Mouse (Mus musculus) heart, adult 2 months (tissue): ENCODE results near the gene Ddrgk1. TPM values are rescaled to one million over a fixed set of nuclear protein-coding genes. Genes with fewer than 3 reads are reported as not detected.

ENCODE experiments used
- DNase-seq, 2 experiments: peaks; one replicate each; pipeline ENCODE4 v3.0.0; 2021
- H3K27ac ChIP-seq: fragments of 200-600 bp; 2 replicates; pipeline ENCODE4 v1.8.1; 2022
- H3K27me3 ChIP-seq: fragments of 200-500 bp; 2 replicates; pipeline ENCODE4 v1.6.1; 2012; ENCODE audit warnings: mild to moderate bottlenecking, low read length, inconsistent platforms, mixed read lengths; ENCODE audit not compliant: control insufficient read depth, insufficient read depth
- H3K36me3 ChIP-seq: fragments of 200-500 bp; 2 replicates; pipeline ENCODE4 v1.6.1; 2012; ENCODE audit warnings: low read length, inconsistent platforms; ENCODE audit not compliant: control insufficient read depth, insufficient read depth
- H3K4me1 ChIP-seq: fragments of 200-500 bp; 2 replicates; pipeline ENCODE4 v1.6.1; 2011; ENCODE audit warnings: low read length; ENCODE audit not compliant: control insufficient read depth, insufficient read depth
- H3K4me3 ChIP-seq: fragments of 200-600 bp; 2 replicates; pipeline ENCODE4 v1.8.1; 2022
- H3K79me2 ChIP-seq: fragments of 200-500 bp; replicated peaks from 2 replicates; pipeline ENCODE4 v1.6.1; 2012; ENCODE audit warnings: mild to moderate bottlenecking, inconsistent platforms, low read length, moderate library complexity, mixed read lengths; ENCODE audit not compliant: control insufficient read depth, insufficient read depth
- H3K9ac ChIP-seq: fragments of 200-500 bp; 2 replicates; pipeline ENCODE4 v1.6.1; 2012; ENCODE audit warnings: low read depth, mild to moderate bottlenecking, control low read depth, inconsistent platforms, low read length, mixed read lengths
- CTCF ChIP-seq: fragments of 200-600 bp; IDR thresholded peaks from 2 replicates; pipeline ENCODE4 v1.8.1; 2022; ENCODE audit warnings: antibody characterized with exemption, mild to moderate bottlenecking, moderate library complexity
- EP300 ChIP-seq: fragments of 200-500 bp; IDR thresholded peaks from 2 replicates; pipeline ENCODE4 v1.6.1; 2011; ENCODE audit warnings: low read depth, low read length, control low read depth; ENCODE audit not compliant: insufficient read depth
- POLR2A ChIP-seq: fragments of 200-500 bp; IDR thresholded peaks from 2 replicates; pipeline ENCODE4 v1.6.1; 2011; ENCODE audit warnings: mild to moderate bottlenecking, low read depth, low read length, control low read depth; ENCODE audit not compliant: insufficient read depth
- WGBS: fragments of 180-500 bp; shearing (Covaris S2); methylation state at CpG from one replicate; pipeline ENCODE4 v1.1.7; 2018; 5-methylcytosine and 5-hydroxymethylcytosine counted together
- intact Hi-C: fragments of 180-260 bp; cut with DNase I; formaldehyde crosslinking; loops from one replicate; pipeline ENCODE4 v1.15.1; 2025
- polyA plus RNA-seq: library from polyadenylated mRNA; depleted of rRNA; stranded (reverse); fragments of >200 nt; gene quantifications from 2 replicates; pipeline ENCODE4 v1.2.3, GENCODE M21; 2012
- total RNA-seq, 2 experiments: library from RNA; stranded (reverse); gene quantifications; 2 replicates each; pipeline ENCODE4 v1.2.3; 2021

The Ddrgk1 gene
- total and polyA plus RNA-seq, 3 experiments = 47.0 to 96.0 (median 71.1) TPM

- intact Hi-C loops = loop anchor here (2.0 kb wide), 1 partner anchor 22 kb away; the partner anchor contains the start of gene Ddrgk1
- peaks cover 1% of the 10 kb centered on the region for H3K4me1 ChIP-seq
- 5% methylated on average over 27 of the region's 40 CpGs for WGBS
- TF ChIP-seq POLR2A (0 out of 2 replicates have a peak, but pooled peaks have one; percentile 30), EP300 (no peak), CTCF (no peak)
- H3K79me2 ChIP-seq = no peaks in the 10 kb centered on the region
- H3K27ac ChIP-seq = peak within 1 kb of the TSS; percentile 68
- H3K9ac ChIP-seq = peak within 1 kb of the TSS; percentile 70
- no peaks in the 10 kb centered on the region for H3K36me3 ChIP-seq
- H3K4me3 ChIP-seq = peak within 1 kb of the TSS; percentile 74
- DNase-seq = peak; percentile 94 to 97
- no peaks in the 10 kb centered on the region for H3K27me3 ChIP-seq
Measured at GRCm38 (mm10) chr2:130642684-130643369, 21.6 kb downstream of the Ddrgk1 start, which contains the start of gene Lzts3. Gene Lzts3 (minus strand): TSS chr2:130642803.

GRCm38 (mm10) chr2:130642197-130642660 is 22.2 kb downstream of the Ddrgk1 start:
- Histone ChIP-seq H3K4me1 (peaks cover 1% of the 10 kb centered on the region), H3K36me3 (no peaks in the 10 kb centered on the region), H3K4me3 (peak overlapping the region; percentile 74), H3K27ac (peak overlapping the region; percentile 68), H3K79me2 (no peaks in the 10 kb centered on the region), H3K9ac (peak overlapping the region; percentile 70), H3K27me3 (no peaks in the 10 kb centered on the region)
- no peak for DNase-seq
- intact Hi-C loops = loop anchor here (2.0 kb wide), 1 partner anchor 23 kb away; the partner anchor contains the start of gene Ddrgk1
- under 1% methylated on average over 19 of the region's 27 CpGs for WGBS
- TF ChIP-seq CTCF (no peak), POLR2A (no peak), EP300 (no peak)

- H3K9ac ChIP-seq = no peak overlapping the region
- no peaks in the 10 kb centered on the region for H3K79me2 ChIP-seq
- DNase-seq = no peak
- 69% methylated on average over 6 of the region's 6 CpGs for WGBS
- H3K4me3 ChIP-seq = no peak overlapping the region; the same call in 1 of the 2 replicates
- TF ChIP-seq POLR2A = no peak
- no peak for TF ChIP-seq EP300
- no peak for TF ChIP-seq CTCF
- intact Hi-C loops = loop anchor here (2.0 kb wide), 1 partner anchor 23 kb away; the partner anchor contains the start of gene Ddrgk1
- H3K27ac ChIP-seq = no peak overlapping the region
- H3K4me1 ChIP-seq = peaks cover 1% of the 10 kb centered on the region
- H3K36me3 ChIP-seq = no peaks in the 10 kb centered on the region
- H3K27me3 ChIP-seq = no peaks in the 10 kb centered on the region
Measured at GRCm38 (mm10) chr2:130641351-130642025, 23.0 kb downstream of the Ddrgk1 start.

- TF ChIP-seq EP300 = no peak
- TF ChIP-seq CTCF = no peak
- no peak for TF ChIP-seq POLR2A
- 83% methylated on average over 6 of the region's 6 CpGs for WGBS
- H3K27me3 ChIP-seq = peaks cover 6% of the 10 kb centered on the region; the same call in 1 of the 2 replicates
Measured at GRCm38 (mm10) chr2:130639276-130639675, 25.2 kb downstream of the Ddrgk1 start.

GRCm38 (mm10) chr2:130638101-130638611 is 26.3 kb downstream of the Ddrgk1 start:
- Histone ChIP-seq H3K27ac (no peak overlapping the region), H3K9ac (no peak overlapping the region), H3K27me3 (peaks cover 6% of the 10 kb centered on the region; the same call in 1 of the 2 replicates), H3K4me3 (no peak overlapping the region), H3K36me3 (no peaks in the 10 kb centered on the region), H3K79me2 (no peaks in the 10 kb centered on the region), H3K4me1 (peaks cover 1% of the 10 kb centered on the region)
- TF ChIP-seq CTCF (no peak), POLR2A (no peak), EP300 (no peak)
- WGBS = 56% methylated on average over 16 of the region's 16 CpGs
- intact Hi-C loops = no loop called here
- no peak for DNase-seq

More at GRCm38 (mm10) chr2:130639276-130639675, 25.2 kb downstream of the Ddrgk1 start:
- H3K36me3 ChIP-seq = no peaks in the 10 kb centered on the region
- intact Hi-C loops = no loop called here
- no peaks in the 10 kb centered on the region for H3K79me2 ChIP-seq
- no peak for DNase-seq
- H3K4me3 ChIP-seq = no peak overlapping the region
- peaks cover 1% of the 10 kb centered on the region for H3K4me1 ChIP-seq
- no peak overlapping the region for H3K9ac ChIP-seq
- no peak overlapping the region for H3K27ac ChIP-seq
